Mouse (Mus musculus) MEL (cell line): ENCODE measurements around the gene Ctdnep1.

Source experiments
- CHD2 ChIP-seq: IDR thresholded peaks from 2 replicates; pipeline ENCODE4 v1.6.1; 2011; ENCODE audit warnings: low read length, improper control_type of control experiment
- CTCF ChIP-seq, 3 experiments: IDR thresholded peaks in 2 of 3; conservative IDR thresholded peaks in 1 of 3; 2 replicates each; pipeline ENCODE4 v1.5.1; 2011 to 2012; ENCODE audit warnings: low read length in 3 of 3, low read depth in 2 of 3, mild to moderate bottlenecking in 2 of 3, improper control_type of control experiment in 1 of 3, inconsistent platforms in 1 of 3, mixed read lengths in 1 of 3, moderate library complexity in 1 of 3; ENCODE audit not compliant: control insufficient read depth in 1 of 3, insufficient read depth in 1 of 3, poor library complexity in 1 of 3, severe bottlenecking in 1 of 3
- EP300 ChIP-seq, 2 experiments: IDR thresholded peaks; 2 replicates each; pipeline ENCODE4 v1.6.1; 2011; ENCODE audit warnings: improper control_type of control experiment in 2 of 2, low read length in 2 of 2, low read depth in 1 of 2, mild to moderate bottlenecking in 1 of 2
- ETS1 ChIP-seq: IDR thresholded peaks from 2 replicates; pipeline ENCODE4 v1.6.1; 2012; ENCODE audit warnings: low read depth, mild to moderate bottlenecking, inconsistent platforms, low read length, improper control_type of control experiment, moderate library complexity
- GABPA ChIP-seq: IDR thresholded peaks from 2 replicates; pipeline ENCODE4 v1.6.1; 2012; ENCODE audit warnings: low read depth, mild to moderate bottlenecking, inconsistent platforms, low read length, improper control_type of control experiment, moderate library complexity
- HCFC1 ChIP-seq: IDR thresholded peaks from 2 replicates; pipeline ENCODE4 v1.6.1; 2012; ENCODE audit warnings: low read depth, mild to moderate bottlenecking, inconsistent platforms, low read length, improper control_type of control experiment, moderate library complexity
- MYC ChIP-seq: IDR thresholded peaks from 2 replicates; pipeline ENCODE4 v1.6.1; 2011; ENCODE audit warnings: low read depth, mild to moderate bottlenecking, low read length, improper control_type of control experiment, moderate library complexity
- POLR2A ChIP-seq, 2 experiments: IDR thresholded peaks; 2 replicates each; pipeline ENCODE4 v1.6.1; 2011 to 2012; ENCODE audit warnings: low read length in 2 of 2, mild to moderate bottlenecking in 2 of 2, control low read depth in 1 of 2, improper control_type of control experiment in 1 of 2, low read depth in 1 of 2, moderate library complexity in 1 of 2; ENCODE audit not compliant: control insufficient read depth in 1 of 2, insufficient read depth in 1 of 2, poor library complexity in 1 of 2
- POLR2AphosphoS2 ChIP-seq: IDR thresholded peaks from 2 replicates; pipeline ENCODE4 v1.6.1; 2011; ENCODE audit warnings: low read length, improper control_type of control experiment
- TCF12 ChIP-seq: IDR thresholded peaks from 2 replicates; pipeline ENCODE4 v1.6.1; 2014; ENCODE audit warnings: low read depth, mild to moderate bottlenecking, inconsistent platforms, low read length, improper control_type of control experiment, moderate library complexity
- ZC3H11A ChIP-seq: IDR thresholded peaks from 2 replicates; pipeline ENCODE4 v1.6.1; 2012; ENCODE audit warnings: low read depth, mild to moderate bottlenecking, inconsistent platforms, low read length, improper control_type of control experiment
- ZMIZ1 ChIP-seq: IDR thresholded peaks from 2 replicates; pipeline ENCODE4 v1.6.1; 2012; ENCODE audit warnings: low read depth, mild to moderate bottlenecking, inconsistent platforms, low read length, improper control_type of control experiment, moderate library complexity

DNA sequence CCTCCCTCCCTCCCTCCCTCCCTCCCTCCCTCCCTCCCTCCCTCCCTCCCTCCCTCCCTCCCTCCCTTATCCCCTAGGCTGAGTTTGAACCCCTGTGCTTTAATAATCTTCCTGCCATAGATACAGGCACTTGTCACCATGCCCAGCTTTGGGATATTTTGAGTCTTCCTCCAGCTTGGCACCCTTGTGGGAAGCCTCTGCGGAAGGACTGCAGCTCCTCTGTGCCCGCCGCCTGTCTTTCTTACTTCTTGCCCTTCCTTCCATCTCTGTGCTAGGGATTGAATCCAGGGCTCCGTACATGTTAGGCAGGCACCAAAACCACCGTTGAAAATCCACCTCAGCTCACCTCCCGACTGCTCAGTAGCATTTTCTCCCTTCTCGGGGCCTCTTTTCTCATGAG is 59.2 kb downstream of the Ctdnep1 start:
- TF ChIP-seq POLR2A (IDR thresholded peaks at IDR 0.05; ENCODE audit: control insufficient read depth in 1 of 2, insufficient read depth in 1 of 2, low read depth in 1 of 2, low read length in 2 of 2, poor library complexity in 1 of 2) (no peak), MYC (no peak), EP300 (IDR thresholded peaks at IDR 0.05; ENCODE audit: low read depth in 1 of 2, low read length in 2 of 2) (no peak), ZC3H11A (no peak), POLR2AphosphoS2 (no peak), ETS1 (no peak), HCFC1 (no peak), CHD2 (no peak), CTCF (IDR thresholded peaks at IDR 0.05 in 2 of 3, conservative IDR thresholded peaks at IDR 0.05 in 1 of 3; ENCODE audit: control insufficient read depth in 1 of 3, insufficient read depth in 1 of 3, low read depth in 2 of 3, low read length in 3 of 3, poor library complexity in 1 of 3, severe bottlenecking in 1 of 3) (no peak), GABPA (no peak), ZMIZ1 (no peak), TCF12 (no peak)
